Mouse (Mus musculus): ENCODE data around the gene Lypd6b. TPM values are rescaled to one million over a fixed set of nuclear protein-coding genes. Genes with fewer than 3 reads are reported as not detected.

Gene Lypd6b
- total and polyA plus RNA-seq, 2 experiments = not detected

- WGBS = 69% methylated on average over 4 of the region's 4 CpGs
Observed at GRCm38 (mm10) chr2:49922810-49923209, 135.3 kb downstream of the Lypd6b start.

GRCm38 (mm10) chr2:49926186-49926585, 138.7 kb downstream of the Lypd6b start:
- TF ChIP-seq POLR2A (IDR thresholded peaks at IDR 0.05; ENCODE audit: extremely low read depth, insufficient read depth, low read length) (no peak), CTCF (IDR thresholded peaks at IDR 0.05; ENCODE audit: low read depth, low read length) (no peak)
- no peaks in the 10 kb centered on the region for H3K79me2 ChIP-seq (ENCODE audit: control insufficient read depth, insufficient read depth, low read length)
- WGBS = 77% methylated on average over 5 of the region's 5 CpGs
- H3K9ac ChIP-seq (ENCODE audit: low read depth, low read length) = no peak overlapping the region
- no peaks in the 10 kb centered on the region for H3K4me1 ChIP-seq (ENCODE audit: control insufficient read depth, insufficient read depth, low read length)
- H3K36me3 ChIP-seq (ENCODE audit: control insufficient read depth, insufficient read depth, low read length) = no peaks in the 10 kb centered on the region
- H3K27me3 ChIP-seq (ENCODE audit: control insufficient read depth, insufficient read depth, low read length) = no peaks in the 10 kb centered on the region
- H3K4me3 ChIP-seq (ENCODE audit: insufficient read depth, low read depth, low read length) = no peak overlapping the region
- no peak overlapping the region for H3K27ac ChIP-seq (replicated peaks; ENCODE audit: insufficient read depth, low read depth, low read length)
- no peak for DNase-seq (ENCODE audit: extremely low read depth, low read depth, low spot score)

More at GRCm38 (mm10) chr2:49922810-49923209, 135.3 kb downstream of the Lypd6b start:
- TF ChIP-seq POLR2A (IDR thresholded peaks at IDR 0.05; ENCODE audit: extremely low read depth, insufficient read depth, low read length) (no peak), CTCF (IDR thresholded peaks at IDR 0.05; ENCODE audit: low read depth, low read length) (no peak)
- no peaks in the 10 kb centered on the region for H3K4me1 ChIP-seq (ENCODE audit: control insufficient read depth, insufficient read depth, low read length)
- H3K27me3 ChIP-seq (ENCODE audit: control insufficient read depth, insufficient read depth, low read length) = no peaks in the 10 kb centered on the region
- no peaks in the 10 kb centered on the region for H3K36me3 ChIP-seq (ENCODE audit: control insufficient read depth, insufficient read depth, low read length)
- no peak overlapping the region for H3K9ac ChIP-seq (ENCODE audit: low read depth, low read length)
- no peaks in the 10 kb centered on the region for H3K79me2 ChIP-seq (ENCODE audit: control insufficient read depth, insufficient read depth, low read length)
- no peak overlapping the region for H3K4me3 ChIP-seq (ENCODE audit: insufficient read depth, low read depth, low read length)
- no peak for DNase-seq (ENCODE audit: extremely low read depth, low read depth, low spot score)
- no peak overlapping the region for H3K27ac ChIP-seq (replicated peaks; ENCODE audit: insufficient read depth, low read depth, low read length)

- H3K9ac ChIP-seq (ENCODE audit: low read depth, low read length) = no peak overlapping the region
- no peaks in the 10 kb centered on the region for H3K36me3 ChIP-seq (ENCODE audit: control insufficient read depth, insufficient read depth, low read length)
- H3K27ac ChIP-seq (replicated peaks; ENCODE audit: insufficient read depth, low read depth, low read length) = no peak overlapping the region
- no peaks in the 10 kb centered on the region for H3K27me3 ChIP-seq (ENCODE audit: control insufficient read depth, insufficient read depth, low read length)
- H3K79me2 ChIP-seq (ENCODE audit: control insufficient read depth, insufficient read depth, low read length) = no peaks in the 10 kb centered on the region
- 43% methylated on average over 1 of the region's 1 CpGs for whole genome bisulfite sequencing
- no peaks in the 10 kb centered on the region for H3K4me1 ChIP-seq (ENCODE audit: control insufficient read depth, insufficient read depth, low read length)
- no peak for DNase-seq (ENCODE audit: extremely low read depth, low read depth, low spot score)
- no peak overlapping the region for H3K4me3 ChIP-seq (ENCODE audit: insufficient read depth, low read depth, low read length)
- TF ChIP-seq CTCF (IDR thresholded peaks at IDR 0.05; ENCODE audit: low read depth, low read length) (no peak), POLR2A (IDR thresholded peaks at IDR 0.05; ENCODE audit: extremely low read depth, insufficient read depth, low read length) (no peak)
Observed at GRCm38 (mm10) chr2:49927362-49927761, 139.9 kb downstream of the Lypd6b start.

- 93% methylated on average over 3 of the region's 3 CpGs for WGBS
- H3K4me3 ChIP-seq (ENCODE audit: insufficient read depth, low read depth, low read length) = no peak overlapping the region
- H3K27ac ChIP-seq (replicated peaks; ENCODE audit: insufficient read depth, low read depth, low read length) = no peak overlapping the region
- H3K79me2 ChIP-seq (ENCODE audit: control insufficient read depth, insufficient read depth, low read length) = no peaks in the 10 kb centered on the region
- no peak for TF ChIP-seq POLR2A (IDR thresholded peaks at IDR 0.05; ENCODE audit: extremely low read depth, insufficient read depth, low read length)
- no peak for TF ChIP-seq CTCF (IDR thresholded peaks at IDR 0.05; ENCODE audit: low read depth, low read length)
- H3K4me1 ChIP-seq (ENCODE audit: control insufficient read depth, insufficient read depth, low read length) = no peaks in the 10 kb centered on the region
- no peak overlapping the region for H3K9ac ChIP-seq (ENCODE audit: low read depth, low read length)
- DNase-seq (ENCODE audit: extremely low read depth, low read depth, low spot score) = no peak
- no peaks in the 10 kb centered on the region for H3K27me3 ChIP-seq (ENCODE audit: control insufficient read depth, insufficient read depth, low read length)
- H3K36me3 ChIP-seq (ENCODE audit: control insufficient read depth, insufficient read depth, low read length) = no peaks in the 10 kb centered on the region
Observed at GRCm38 (mm10) chr2:49929931-49930330, 142.4 kb downstream of the Lypd6b start.

GRCm38 (mm10) chr2:49937621-49938020, 150.1 kb downstream of the Lypd6b start:
- DNase-seq (ENCODE audit: extremely low read depth, low read depth, low spot score) = no peak
- WGBS = 46% methylated on average over 13 of the region's 13 CpGs
- H3K36me3 ChIP-seq (ENCODE audit: control insufficient read depth, insufficient read depth, low read length) = no peaks in the 10 kb centered on the region
- no peaks in the 10 kb centered on the region for H3K4me1 ChIP-seq (ENCODE audit: control insufficient read depth, insufficient read depth, low read length)
- H3K4me3 ChIP-seq (ENCODE audit: insufficient read depth, low read depth, low read length) = no peak overlapping the region
- TF ChIP-seq POLR2A (IDR thresholded peaks at IDR 0.05; ENCODE audit: extremely low read depth, insufficient read depth, low read length) (no peak), CTCF (IDR thresholded peaks at IDR 0.05; ENCODE audit: low read depth, low read length) (no peak)
- no peak overlapping the region for H3K27ac ChIP-seq (replicated peaks; ENCODE audit: insufficient read depth, low read depth, low read length)
- no peaks in the 10 kb centered on the region for H3K27me3 ChIP-seq (ENCODE audit: control insufficient read depth, insufficient read depth, low read length)
- H3K79me2 ChIP-seq (ENCODE audit: control insufficient read depth, insufficient read depth, low read length) = no peaks in the 10 kb centered on the region
- H3K9ac ChIP-seq (ENCODE audit: low read depth, low read length) = no peak overlapping the region

- Histone ChIP-seq H3K36me3 (ENCODE audit: control insufficient read depth, insufficient read depth, low read length) (no peaks in the 10 kb centered on the region), H3K27ac (replicated peaks; ENCODE audit: insufficient read depth, low read depth, low read length) (no peak overlapping the region), H3K4me3 (ENCODE audit: insufficient read depth, low read depth, low read length) (no peak overlapping the region), H3K27me3 (ENCODE audit: control insufficient read depth, insufficient read depth, low read length) (no peaks in the 10 kb centered on the region), H3K9ac (ENCODE audit: low read depth, low read length) (no peak overlapping the region), H3K79me2 (ENCODE audit: control insufficient read depth, insufficient read depth, low read length) (no peaks in the 10 kb centered on the region), H3K4me1 (ENCODE audit: control insufficient read depth, insufficient read depth, low read length) (no peaks in the 10 kb centered on the region)
- 71% methylated on average over 8 of the region's 8 CpGs for WGBS
- TF ChIP-seq POLR2A (IDR thresholded peaks at IDR 0.05; ENCODE audit: extremely low read depth, insufficient read depth, low read length) = no peak
- TF ChIP-seq CTCF (IDR thresholded peaks at IDR 0.05; ENCODE audit: low read depth, low read length) = no peak
- DNase-seq (ENCODE audit: extremely low read depth, low read depth, low spot score) = no peak
Observed at GRCm38 (mm10) chr2:49938246-49938645, 150.8 kb downstream of the Lypd6b start.
